Mouse (Mus musculus): ENCODE results near the gene Sgms1. TPM values are rescaled to one million over a fixed set of nuclear protein-coding genes. Genes with fewer than 3 reads are reported as not detected.
A peak's percentile ranks its signal among the peaks of the same experiment; 100 is the strongest.
"Not testable (repeated sequence)": the region's sequence is repeated elsewhere in the genome, so short reads cannot be mapped to it uniquely, and the experiment has no call there.

The Sgms1 gene
- polyA plus RNA-seq, 1 experiment from 2014 or later = 41.5 TPM

DNA sequence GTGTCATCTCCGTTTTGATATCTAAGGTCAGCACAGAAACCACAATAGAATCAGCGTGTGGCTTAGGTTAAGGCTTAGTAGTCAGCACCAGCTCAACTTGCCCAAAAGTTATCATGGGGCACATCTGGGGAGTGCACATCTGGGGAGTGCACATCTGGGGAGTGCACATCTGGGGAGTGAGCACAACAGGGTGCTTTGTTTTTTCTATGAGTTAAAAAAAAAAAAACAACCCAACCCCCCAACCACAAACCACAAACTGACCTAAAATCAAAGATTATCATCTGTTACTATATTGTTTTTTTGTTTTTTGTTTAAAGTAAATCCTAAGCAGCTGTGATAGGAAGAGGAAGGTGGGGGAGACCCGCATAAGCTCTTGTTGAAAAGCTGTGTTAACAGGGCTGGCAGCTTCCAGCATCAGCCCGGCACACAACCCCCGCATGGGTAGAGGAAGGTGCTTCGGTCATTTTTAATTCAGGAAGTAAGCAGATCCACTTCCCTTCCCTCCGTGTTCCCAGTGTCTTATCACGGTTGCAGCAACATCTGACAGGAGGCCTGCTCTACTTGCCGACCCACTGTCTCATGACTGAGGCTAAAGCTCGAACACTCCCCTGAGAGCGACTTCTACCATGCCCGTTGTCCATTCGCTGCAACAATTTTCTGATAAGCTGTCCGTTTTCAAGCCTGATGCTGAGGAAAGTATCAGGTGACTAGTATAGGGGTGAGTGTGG is 251.0 kb downstream of the Sgms1 start:
- whole genome bisulfite sequencing = 38% methylated on average over 14 of the region's 14 CpGs
- Histone ChIP-seq H3K9me3 (no peaks in the 10 kb centered on the region), H3K4me3 (no peak overlapping the region), H3K27ac (no peak overlapping the region), H3K4me1 (peaks cover 36% of the 10 kb centered on the region), H3K27me3 (ENCODE audit: insufficient read depth, poor library complexity, severe bottlenecking) (no peaks in the 10 kb centered on the region), H3K36me3 (no peaks in the 10 kb centered on the region)
- no peak for DNase-seq (ENCODE audit: low spot score)

- Histone ChIP-seq H3K36me3 (no peaks in the 10 kb centered on the region), H3K4me1 (peaks cover 36% of the 10 kb centered on the region), H3K9me3 (no peaks in the 10 kb centered on the region), H3K4me3 (no peak overlapping the region), H3K27me3 (ENCODE audit: insufficient read depth, poor library complexity, severe bottlenecking) (no peaks in the 10 kb centered on the region), H3K27ac (no peak overlapping the region)
- DNase-seq (ENCODE audit: low spot score) = no peak
- 82% methylated on average over 5 of the region's 5 CpGs for WGBS
These were observed 251.6 kb downstream of the Sgms1 start for GRCm38 (mm10) chr19:32137904-32138303.

- Histone ChIP-seq H3K4me1 (peaks cover 36% of the 10 kb centered on the region), H3K9me3 (no peaks in the 10 kb centered on the region), H3K36me3 (no peaks in the 10 kb centered on the region), H3K27me3 (ENCODE audit: insufficient read depth, poor library complexity, severe bottlenecking) (no peaks in the 10 kb centered on the region), H3K27ac (0 out of 2 replicates have a peak overlapping the region, but pooled peaks have one; percentile 39), H3K4me3 (no peak overlapping the region)
- WGBS = 38% methylated on average over 4 of the region's 4 CpGs
- DNase-seq (ENCODE audit: low spot score) = peak; percentile 86
These were observed 252.5 kb downstream of the Sgms1 start for GRCm38 (mm10) chr19:32136888-32137625.

DNA sequence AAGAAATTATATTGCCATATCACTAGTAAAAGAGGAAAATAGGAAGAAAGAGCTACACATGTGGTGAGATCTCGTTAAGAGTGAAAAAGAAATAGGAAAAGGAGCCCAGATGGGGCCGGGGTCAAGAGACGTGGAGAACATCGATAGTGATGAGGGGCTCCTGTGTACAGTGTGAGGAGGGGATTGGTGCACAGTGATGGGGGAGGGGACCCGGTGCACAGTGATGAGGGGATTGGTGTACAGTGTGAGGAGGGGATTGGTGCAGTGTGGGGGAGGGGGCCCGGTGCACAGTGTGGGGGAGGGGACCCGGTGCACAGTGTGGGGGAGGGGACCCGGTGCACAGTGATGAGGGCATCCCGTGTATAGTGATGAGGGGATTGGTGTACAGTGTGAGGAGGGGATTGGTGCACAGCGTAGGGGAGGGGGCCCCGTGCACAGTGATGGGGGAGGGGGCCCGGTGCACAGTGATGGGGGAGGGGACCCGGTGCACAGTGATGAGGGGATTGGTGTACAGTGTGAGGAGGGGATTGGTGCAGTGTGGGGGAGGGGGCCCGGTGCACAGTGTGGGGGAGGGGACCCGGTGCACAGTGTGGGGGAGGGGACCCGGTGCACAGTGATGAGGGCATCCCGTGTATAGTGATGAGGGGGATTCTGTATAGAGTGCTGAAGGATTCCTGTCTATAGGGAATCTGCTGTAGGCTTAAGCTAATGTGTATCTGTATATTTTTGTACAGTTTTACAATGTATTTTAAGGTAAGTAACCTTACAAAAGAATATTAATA is 257.6 kb downstream of the Sgms1 start:
- H3K4me1 ChIP-seq = peaks cover 14% of the 10 kb centered on the region
- H3K36me3 ChIP-seq = peaks cover 12% of the 10 kb centered on the region; the same call in 1 of the 2 replicates
- not testable (repeated sequence) for DNase-seq (ENCODE audit: low spot score); H3K27ac ChIP-seq; H3K27me3 ChIP-seq (ENCODE audit: insufficient read depth, poor library complexity, severe bottlenecking); H3K4me3 ChIP-seq; H3K9me3 ChIP-seq
- WGBS = 91% methylated on average over 16 of the region's 17 CpGs

DNA sequence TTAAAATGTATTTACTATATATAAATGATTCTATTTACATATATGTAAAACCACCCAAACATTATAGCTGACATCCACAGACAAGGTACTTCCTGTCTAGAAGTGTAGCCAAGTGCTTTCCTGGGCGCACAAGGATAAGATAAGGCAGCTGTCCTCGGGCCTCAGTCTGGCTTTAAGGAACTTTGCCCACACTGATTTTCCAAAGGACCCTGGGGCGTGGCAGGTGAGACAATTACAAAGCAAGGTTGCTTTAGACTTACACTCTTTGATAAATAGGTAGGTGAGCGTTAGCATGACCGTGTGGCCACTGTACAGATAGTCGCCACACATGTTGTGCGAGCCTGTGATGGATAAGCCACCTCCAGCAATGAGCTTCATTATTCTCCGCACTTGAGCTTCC is 260.2 kb downstream of the Sgms1 start:
- DNase-seq (ENCODE audit: low spot score) = no peak
- 72% methylated on average over 8 of the region's 8 CpGs for WGBS
- H3K27me3 ChIP-seq (ENCODE audit: insufficient read depth, poor library complexity, severe bottlenecking) = no peaks in the 10 kb centered on the region
- H3K9me3 ChIP-seq = no peaks in the 10 kb centered on the region
- no peak overlapping the region for H3K4me3 ChIP-seq
- 0 out of 2 replicates have a peak, but pooled peaks cover 5% of the 10 kb centered on the region for H3K4me1 ChIP-seq
- no peak overlapping the region for H3K27ac ChIP-seq
- peaks cover 21% of the 10 kb centered on the region for H3K36me3 ChIP-seq

DNA sequence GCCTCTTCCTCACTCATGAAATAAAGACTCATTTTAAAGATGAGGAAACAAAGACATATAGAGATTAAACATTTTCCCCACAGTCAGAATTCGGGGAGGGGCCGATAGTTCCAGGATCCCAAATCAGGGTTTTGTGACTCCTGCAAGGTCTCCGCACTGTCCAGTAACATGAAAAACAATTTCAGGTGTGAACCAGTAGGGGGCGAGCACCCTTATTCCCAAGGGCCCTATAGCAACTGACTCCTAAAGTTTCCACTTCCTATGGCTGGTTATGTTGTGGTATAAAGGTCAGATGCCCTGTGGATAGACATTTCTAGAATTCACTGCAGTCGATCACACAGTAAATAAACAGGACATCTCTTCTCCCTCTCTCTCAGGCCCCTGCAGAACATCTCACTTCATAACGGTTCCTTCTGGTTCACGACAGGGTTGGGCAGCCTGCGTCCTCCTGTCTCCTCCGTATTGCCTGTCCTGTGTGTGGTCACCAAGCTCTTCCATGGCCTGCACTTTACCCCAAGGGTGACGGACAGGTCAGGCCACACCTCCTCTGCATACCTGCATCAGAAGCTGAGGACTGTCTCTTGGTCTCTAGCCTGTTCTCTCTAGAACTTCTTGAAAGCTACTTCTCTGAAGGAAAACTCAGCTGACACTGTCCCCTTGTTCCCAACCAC is 262.2 kb downstream of the Sgms1 start:
- no peak for DNase-seq (ENCODE audit: low spot score)
- Histone ChIP-seq H3K4me3 (no peak overlapping the region), H3K27me3 (ENCODE audit: insufficient read depth, poor library complexity, severe bottlenecking) (no peaks in the 10 kb centered on the region), H3K36me3 (peaks cover 29% of the 10 kb centered on the region), H3K4me1 (0 out of 2 replicates have a peak, but pooled peaks cover 5% of the 10 kb centered on the region), H3K27ac (peak overlapping the region; percentile 6; the same call in 1 of the 2 replicates), H3K9me3 (no peaks in the 10 kb centered on the region)
- whole genome bisulfite sequencing = 76% methylated on average over 10 of the region's 10 CpGs

DNA sequence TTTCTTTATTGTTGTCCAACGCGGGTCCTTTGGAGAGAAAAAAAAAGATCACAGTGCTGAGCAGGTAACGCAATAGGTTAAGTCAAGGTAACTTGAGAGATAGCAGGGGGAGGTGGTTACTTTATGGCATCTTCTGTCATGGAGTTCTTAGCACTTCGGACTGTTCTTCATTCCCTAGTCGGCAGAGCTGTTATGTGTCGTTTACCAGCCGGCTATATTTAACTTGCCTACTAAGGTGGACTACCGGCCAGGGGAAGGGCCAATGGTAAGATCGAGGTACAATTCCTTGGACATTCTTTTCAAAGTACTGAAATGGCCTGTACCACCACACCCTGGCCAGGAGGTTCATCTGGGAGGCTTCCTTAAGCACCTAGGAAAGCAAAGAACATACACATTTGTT is 265.4 kb downstream of the Sgms1 start:
- Histone ChIP-seq H3K27ac (no peak overlapping the region), H3K4me1 (no peaks in the 10 kb centered on the region), H3K36me3 (peaks cover 31% of the 10 kb centered on the region), H3K27me3 (ENCODE audit: insufficient read depth, poor library complexity, severe bottlenecking) (no peaks in the 10 kb centered on the region), H3K9me3 (no peaks in the 10 kb centered on the region), H3K4me3 (no peak overlapping the region)
- no peak for DNase-seq (ENCODE audit: low spot score)
- WGBS = 80% methylated on average over 9 of the region's 9 CpGs

- Histone ChIP-seq H3K27me3 (ENCODE audit: insufficient read depth, poor library complexity, severe bottlenecking) (no peaks in the 10 kb centered on the region), H3K36me3 (peaks cover 25% of the 10 kb centered on the region), H3K9me3 (no peaks in the 10 kb centered on the region), H3K27ac (no peak overlapping the region), H3K4me3 (no peak overlapping the region), H3K4me1 (no peaks in the 10 kb centered on the region)
- WGBS = 93% methylated on average over 5 of the region's 5 CpGs
- no peak for DNase-seq (ENCODE audit: low spot score)
These were observed 266.3 kb downstream of the Sgms1 start for GRCm38 (mm10) chr19:32123196-32123595.

DNA sequence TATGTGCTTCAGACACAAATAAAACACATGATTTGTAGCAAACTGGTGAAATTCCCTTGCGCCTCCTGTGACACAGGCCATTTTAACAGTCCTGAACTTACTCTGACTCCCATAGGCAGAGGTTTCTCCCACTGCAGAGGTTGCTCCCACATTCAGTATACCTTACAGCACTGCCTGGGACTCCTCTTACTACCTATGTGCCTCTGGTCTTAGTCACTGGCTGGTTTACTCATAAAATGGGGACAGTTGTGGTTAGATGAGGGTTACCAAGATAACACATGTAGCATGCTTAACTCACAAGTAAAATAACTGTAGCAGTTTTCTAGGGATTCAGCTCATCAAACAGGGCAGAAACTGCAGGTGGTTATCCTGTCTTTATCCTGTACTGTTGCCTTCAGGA is 268.7 kb downstream of the Sgms1 start:
- peaks cover 23% of the 10 kb centered on the region for H3K36me3 ChIP-seq
- WGBS = 89% methylated on average over 1 of the region's 1 CpGs

DNA sequence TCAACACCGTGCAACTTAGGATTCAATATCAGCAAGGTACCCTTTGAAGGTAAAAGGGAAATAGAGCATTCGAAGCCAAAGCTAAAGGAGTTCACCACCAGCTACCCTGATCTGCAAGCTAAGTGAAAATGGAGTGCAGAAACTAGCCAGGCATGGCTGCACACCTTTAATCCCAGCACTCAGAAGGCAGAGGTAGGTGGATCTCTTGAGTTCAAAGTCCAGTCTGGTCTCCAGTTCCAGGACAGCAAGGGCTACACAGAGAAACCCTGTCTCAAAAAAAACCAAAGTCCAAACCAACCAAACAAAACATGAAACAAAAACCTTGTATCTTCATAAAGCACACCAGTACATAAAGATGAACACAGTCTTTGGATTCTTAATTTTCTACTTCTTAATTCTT is 269.8 kb downstream of the Sgms1 start:
- H3K27me3 ChIP-seq (ENCODE audit: insufficient read depth, poor library complexity, severe bottlenecking) = no peaks in the 10 kb centered on the region
- no peaks in the 10 kb centered on the region for H3K4me1 ChIP-seq
- H3K9me3 ChIP-seq = no peaks in the 10 kb centered on the region
- no peak overlapping the region for H3K27ac ChIP-seq
- no peak for DNase-seq (ENCODE audit: low spot score)
- H3K36me3 ChIP-seq = peaks cover 16% of the 10 kb centered on the region
- 86% methylated on average over 2 of the region's 2 CpGs for WGBS
- H3K4me3 ChIP-seq = no peak overlapping the region

More for the DNA sequence above, 268.7 kb downstream of the Sgms1 start:
- Histone ChIP-seq H3K4me1 (no peaks in the 10 kb centered on the region), H3K9me3 (no peaks in the 10 kb centered on the region), H3K4me3 (no peak overlapping the region), H3K27me3 (ENCODE audit: insufficient read depth, poor library complexity, severe bottlenecking) (no peaks in the 10 kb centered on the region), H3K27ac (no peak overlapping the region)
- DNase-seq (ENCODE audit: low spot score) = no peak

- peaks cover 10% of the 10 kb centered on the region for H3K36me3 ChIP-seq
- no peak for DNase-seq (ENCODE audit: low spot score)
These were observed 271.0 kb downstream of the Sgms1 start for GRCm38 (mm10) chr19:32118496-32118895.

GRCm38 (mm10) chr19:32117484-32118018 is 272.0 kb downstream of the Sgms1 start:
- WGBS = 75% methylated on average over 6 of the region's 6 CpGs
- H3K27ac ChIP-seq = no peak overlapping the region
- H3K9me3 ChIP-seq = no peaks in the 10 kb centered on the region
- no peaks in the 10 kb centered on the region for H3K27me3 ChIP-seq (ENCODE audit: insufficient read depth, poor library complexity, severe bottlenecking)
- DNase-seq (ENCODE audit: low spot score) = no peak
- H3K4me3 ChIP-seq = no peak overlapping the region
- H3K36me3 ChIP-seq = peaks cover 10% of the 10 kb centered on the region
- no peaks in the 10 kb centered on the region for H3K4me1 ChIP-seq

More at GRCm38 (mm10) chr19:32118496-32118895, 271.0 kb downstream of the Sgms1 start:
- Histone ChIP-seq H3K27me3 (ENCODE audit: insufficient read depth, poor library complexity, severe bottlenecking) (no peaks in the 10 kb centered on the region), H3K4me3 (no peak overlapping the region), H3K9me3 (no peaks in the 10 kb centered on the region), H3K27ac (no peak overlapping the region), H3K4me1 (no peaks in the 10 kb centered on the region)
- 84% methylated on average over 3 of the region's 3 CpGs for WGBS
